Mouse (Mus musculus): Measurements from ENCODE around the gene Numb.

Numb gene

GRCm38 (mm10) chr12:83850334-83850733 is 71.4 kb downstream of the Numb start:
- no peak for DNase-seq

- no peak for DNase-seq
These were observed 73.0 kb downstream of the Numb start for GRCm38 (mm10) chr12:83848595-83849231.

GRCm38 (mm10) chr12:83847877-83848276 is 73.9 kb downstream of the Numb start:
- no peak for DNase-seq

GRCm38 (mm10) chr12:83842678-83843440 is 78.9 kb downstream of the Numb start:
- no peak for DNase-seq

GRCm38 (mm10) chr12:83841409-83842190 is 80.1 kb downstream of the Numb start:
- DNase-seq: no peak

GRCm38 (mm10) chr12:83833979-83834378 is 87.8 kb downstream of the Numb start:
- no peak for DNase-seq

- DNase-seq: no peak
These were observed 91.3 kb downstream of the Numb start for GRCm38 (mm10) chr12:83830424-83830823.

GRCm38 (mm10) chr12:83816616-83817015 is 105.1 kb downstream of the Numb start:
- no peak for DNase-seq

GRCm38 (mm10) chr12:83811901-83812300 is 109.8 kb downstream of the Numb start:
- DNase-seq: no peak

- no peak for DNase-seq
These were observed 118.1 kb downstream of the Numb start for GRCm38 (mm10) chr12:83803641-83804040.

- no peak for DNase-seq
These were observed 120.8 kb downstream of the Numb start for GRCm38 (mm10) chr12:83800943-83801342.

GRCm38 (mm10) chr12:83798313-83798712 is 123.4 kb downstream of the Numb start:
- DNase-seq: no peak

- no peak for DNase-seq
These were observed 126.1 kb downstream of the Numb start for GRCm38 (mm10) chr12:83795586-83795985.

- no peak for DNase-seq
These were observed 126.7 kb downstream of the Numb start for GRCm38 (mm10) chr12:83795051-83795450.

- DNase-seq: no peak
These were observed 128.9 kb downstream of the Numb start for GRCm38 (mm10) chr12:83792706-83793410.

GRCm38 (mm10) chr12:83791737-83792136 is 130.0 kb downstream of the Numb start:
- DNase-seq: no peak

GRCm38 (mm10) chr12:83790749-83791148 is 131.0 kb downstream of the Numb start:
- no peak for DNase-seq

GRCm38 (mm10) chr12:83789781-83790140 is 132.0 kb downstream of the Numb start:
- no peak for DNase-seq

- no peak for DNase-seq
These were observed 132.5 kb downstream of the Numb start for GRCm38 (mm10) chr12:83789051-83789780.

- DNase-seq: no peak
These were observed 136.4 kb downstream of the Numb start for GRCm38 (mm10) chr12:83785305-83785704.

GRCm38 (mm10) chr12:83782669-83783068 is 139.1 kb downstream of the Numb start:
- no peak for DNase-seq

GRCm38 (mm10) chr12:83781640-83782278 is 140.0 kb downstream of the Numb start:
- no peak for DNase-seq
